Mouse (Mus musculus) olfactory bulb, adult 2 months (tissue): ENCODE measurements around the gene Snx1.

ENCODE experiments used
- CTCF ChIP-seq: fragments of 200-500 bp; IDR thresholded peaks from 2 replicates; pipeline ENCODE4 v1.5.1; 2012; ENCODE audit warnings: low read depth, mild to moderate bottlenecking, low read length, moderate library complexity; ENCODE audit not compliant: insufficient read depth
- POLR2A ChIP-seq: fragments of 200-500 bp; IDR thresholded peaks from 2 replicates; pipeline ENCODE4 v1.6.1; 2012; ENCODE audit warnings: mild to moderate bottlenecking, low read depth, low read length, moderate library complexity; ENCODE audit not compliant: insufficient read depth

- TF ChIP-seq POLR2A (no peak), CTCF (no peak)
Measured at GRCm38 (mm10) chr9:66092664-66093063, 33.7 kb downstream of the Snx1 start.
